Mouse (Mus musculus) olfactory bulb, adult 2 months (tissue): Measurements from ENCODE around the gene Pla1a. TPM values are rescaled to one million over a fixed set of nuclear protein-coding genes. Genes with fewer than 3 reads are reported as not detected.

Experiments used
- H3K27ac ChIP-seq: fragments of 200-500 bp; 2 replicates; pipeline ENCODE4 v1.5.1; 2012; ENCODE audit warnings: low read depth, low read length; ENCODE audit not compliant: insufficient read depth
- H3K4me1 ChIP-seq: fragments of 200-500 bp; 2 replicates; pipeline ENCODE4 v1.6.1; 2012; ENCODE audit warnings: low read length; ENCODE audit not compliant: control insufficient read depth, insufficient read depth
- H3K4me3 ChIP-seq: fragments of 200-500 bp; 2 replicates; pipeline ENCODE4 v1.5.1; 2012; ENCODE audit warnings: mild to moderate bottlenecking, low read depth, low read length, moderate library complexity; ENCODE audit not compliant: insufficient read depth
- CTCF ChIP-seq: fragments of 200-500 bp; IDR thresholded peaks from 2 replicates; pipeline ENCODE4 v1.5.1; 2012; ENCODE audit warnings: low read depth, mild to moderate bottlenecking, low read length, moderate library complexity; ENCODE audit not compliant: insufficient read depth
- POLR2A ChIP-seq: fragments of 200-500 bp; IDR thresholded peaks from 2 replicates; pipeline ENCODE4 v1.6.1; 2012; ENCODE audit warnings: mild to moderate bottlenecking, low read depth, low read length, moderate library complexity; ENCODE audit not compliant: insufficient read depth
- WGBS: fragments of 180-500 bp; shearing (Covaris S2); methylation state at CpG from one replicate; pipeline ENCODE4 v1.1.7; 2018; 5-methylcytosine and 5-hydroxymethylcytosine counted together
- polyA plus RNA-seq: library from polyadenylated mRNA; stranded (reverse); fragments of >200 nt; gene quantifications from 2 replicates; pipeline ENCODE4 v1.2.4, GENCODE M21; 2012; ENCODE audit warnings: low replicate concordance; ENCODE audit not compliant: missing spikeins, insufficient read depth, insufficient read length

Pla1a gene
- polyA plus RNA-seq, 1 experiment: not detected

GRCm38 (mm10) chr16:38441611-38442010 is 8.7 kb upstream of the Pla1a start:
- H3K4me3 ChIP-seq: no peak overlapping the region
- TF ChIP-seq CTCF: no peak
- no peak for TF ChIP-seq POLR2A
- no peak overlapping the region for H3K27ac ChIP-seq
- no peaks in the 10 kb centered on the region for H3K4me1 ChIP-seq
- 87% methylated on average over 5 of the region's 5 CpGs for WGBS

GRCm38 (mm10) chr16:38440403-38440802 is 7.5 kb upstream of the Pla1a start:
- Histone ChIP-seq H3K4me1 (no peaks in the 10 kb centered on the region), H3K4me3 (no peak overlapping the region), H3K27ac (no peak overlapping the region)
- 86% methylated on average over 6 of the region's 6 CpGs for WGBS
- TF ChIP-seq POLR2A (no peak), CTCF (no peak)

DNA sequence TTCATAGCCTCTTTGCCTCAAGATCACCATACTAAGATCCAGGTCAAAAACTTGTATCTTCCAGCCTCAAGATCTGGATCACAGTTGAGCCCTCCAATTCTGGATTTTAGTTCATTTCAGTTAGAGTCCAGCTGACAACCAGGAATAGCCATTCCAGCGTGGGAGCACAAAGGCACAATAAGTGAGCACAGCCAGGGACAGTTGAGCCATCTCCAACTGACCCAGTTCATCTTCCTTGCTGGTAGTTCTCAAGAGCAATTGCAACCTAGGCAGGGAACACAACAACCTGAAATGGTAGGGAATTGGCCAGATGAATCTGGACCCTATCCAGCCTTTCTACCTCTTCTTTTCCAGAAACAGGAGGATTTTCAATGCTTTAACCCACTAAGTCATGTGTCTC is 6.2 kb upstream of the Pla1a start:
- TF ChIP-seq POLR2A (no peak), CTCF (no peak)
- Histone ChIP-seq H3K27ac (no peak overlapping the region), H3K4me3 (no peak overlapping the region)

DNA sequence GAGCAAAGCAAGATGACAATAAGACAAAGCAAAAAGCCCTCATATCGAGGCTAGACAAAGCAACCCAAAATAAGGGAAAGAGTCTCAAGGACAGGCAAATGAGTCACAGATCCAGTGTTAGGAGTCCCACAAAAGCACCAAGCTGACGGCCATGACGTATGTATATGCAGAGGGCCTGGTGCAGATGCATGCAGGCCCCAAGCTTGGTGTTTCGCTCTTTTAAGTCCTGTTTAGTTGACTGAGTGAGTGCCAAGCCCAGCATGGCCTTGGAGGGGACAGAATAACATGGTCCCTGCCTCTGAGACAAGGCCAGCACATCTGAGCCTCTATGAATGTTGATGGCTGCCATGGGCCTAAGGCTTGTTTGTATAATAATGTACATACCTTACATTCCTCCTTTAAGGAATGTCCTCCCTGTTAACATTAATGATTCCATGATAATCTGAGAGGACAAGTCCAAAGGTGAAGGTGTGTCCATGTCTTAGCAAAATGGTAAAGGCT is 1.4 kb upstream of the Pla1a start:
- no peak for TF ChIP-seq POLR2A
- TF ChIP-seq CTCF: no peak

More for the DNA sequence above, 6.2 kb upstream of the Pla1a start:
- H3K4me1 ChIP-seq: no peaks in the 10 kb centered on the region
- 79% methylated on average over 1 of the region's 1 CpGs for WGBS

DNA sequence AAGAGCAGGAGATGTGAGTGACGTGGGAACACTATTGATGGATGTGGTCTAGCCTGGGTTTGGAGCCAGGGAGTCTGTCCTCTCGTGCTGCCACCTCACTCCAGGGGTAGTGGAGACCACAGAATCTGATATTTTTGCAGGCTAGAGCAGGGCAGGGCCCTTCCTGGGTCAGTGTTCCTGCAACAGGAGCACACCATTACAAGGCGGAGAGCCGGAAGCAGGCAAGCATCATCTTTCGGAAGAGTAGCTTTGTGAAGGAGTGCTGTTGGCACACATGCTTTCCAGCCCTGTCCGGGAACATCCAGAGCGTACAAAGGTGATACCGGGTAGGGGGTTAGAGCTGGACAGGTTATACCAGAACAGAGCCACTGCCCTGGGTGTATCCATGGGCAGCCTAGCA is 569 bp upstream of the Pla1a start:
- no peak overlapping the region for H3K4me3 ChIP-seq
- H3K4me1 ChIP-seq: peaks cover 3% of the 10 kb centered on the region; the same call in 1 of the 2 replicates
- H3K27ac ChIP-seq: no peak overlapping the region
- 93% methylated on average over 8 of the region's 8 CpGs for WGBS
- TF ChIP-seq CTCF (no peak), POLR2A (no peak)

More for the DNA sequence above, 1.4 kb upstream of the Pla1a start:
- Histone ChIP-seq H3K27ac (no peak overlapping the region), H3K4me3 (no peak overlapping the region), H3K4me1 (peaks cover 3% of the 10 kb centered on the region; the same call in 1 of the 2 replicates)
- WGBS: 83% methylated on average over 4 of the region's 4 CpGs

GRCm38 (mm10) chr16:38431446-38432185 is 1.3 kb downstream of the Pla1a start:
- H3K4me1 ChIP-seq: peaks cover 3% of the 10 kb centered on the region; the same call in 1 of the 2 replicates
- TF ChIP-seq POLR2A: no peak
- TF ChIP-seq CTCF: no peak
- no peak overlapping the region for H3K4me3 ChIP-seq
- 40% methylated on average over 13 of the region's 13 CpGs for WGBS
- H3K27ac ChIP-seq: no peak overlapping the region

- no peak overlapping the region for H3K4me3 ChIP-seq
- H3K27ac ChIP-seq: no peak overlapping the region
- H3K4me1 ChIP-seq: no peaks in the 10 kb centered on the region
- TF ChIP-seq POLR2A (no peak), CTCF (no peak)
- 86% methylated on average over 1 of the region's 1 CpGs for WGBS
Measured at GRCm38 (mm10) chr16:38425799-38426198, 7.1 kb downstream of the Pla1a start.

- TF ChIP-seq CTCF: no peak
- TF ChIP-seq POLR2A: no peak
- Histone ChIP-seq H3K27ac (no peak overlapping the region), H3K4me1 (no peaks in the 10 kb centered on the region), H3K4me3 (no peak overlapping the region)
- WGBS: 86% methylated on average over 2 of the region's 2 CpGs
Measured at GRCm38 (mm10) chr16:38425374-38425773, 7.6 kb downstream of the Pla1a start.

- no peak for TF ChIP-seq POLR2A
- TF ChIP-seq CTCF: no peak
- no peak overlapping the region for H3K27ac ChIP-seq
Measured at GRCm38 (mm10) chr16:38414953-38415352, 18.0 kb downstream of the Pla1a start.

GRCm38 (mm10) chr16:38408416-38408815 is 24.5 kb downstream of the Pla1a start:
- no peak overlapping the region for H3K27ac ChIP-seq
- 95% methylated on average over 8 of the region's 8 CpGs for WGBS
- no peaks in the 10 kb centered on the region for H3K4me1 ChIP-seq
- no peak overlapping the region for H3K4me3 ChIP-seq
- no peak for TF ChIP-seq POLR2A
- TF ChIP-seq CTCF: no peak

More at GRCm38 (mm10) chr16:38414953-38415352, 18.0 kb downstream of the Pla1a start:
- H3K4me1 ChIP-seq: no peaks in the 10 kb centered on the region
- 86% methylated on average over 7 of the region's 7 CpGs for WGBS
- no peak overlapping the region for H3K4me3 ChIP-seq
